Comparison of ENCODE assay signal across 19 mouse cellular contexts in the genomic region with DNA sequence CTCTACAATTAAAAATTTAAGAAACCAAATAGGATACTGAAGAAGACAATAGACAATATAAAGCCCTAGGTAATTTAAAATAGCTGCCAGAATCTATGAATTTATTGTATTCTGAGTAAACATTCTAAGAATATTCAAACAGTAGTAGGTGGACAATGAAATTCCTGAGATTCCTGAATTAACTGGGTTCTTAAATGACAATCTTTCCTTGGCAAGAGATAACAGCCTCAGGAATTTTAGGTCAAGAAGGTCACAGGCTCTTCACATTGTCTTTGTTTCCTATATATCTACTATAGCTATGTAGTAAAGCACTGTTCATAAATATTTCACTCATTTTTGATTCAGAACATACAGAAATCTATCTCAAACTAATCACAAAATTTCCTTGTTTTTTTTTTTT.
"Had no signal": no experiment of that assay in that cellular context is flagged by ENCODE, and none has a peak within 500 bp of the region (broad histone marks: within the 10 kb centered on the region; RNA-seq: fewer than 3 reads in every experiment).

No protein-coding gene starts in this region.

- H3K27ac ChIP-seq: kidney, postnatal 0 days; layer of hippocampus, adult 2 months; limb, embryonic 10.5 days; limb, embryonic 13.5 days; liver, embryonic 12.5 days; liver, embryonic 15.5 days; lung, embryonic 15.5 days; midbrain, embryonic 13.5 days had no signal

- H3K9me3 ChIP-seq: limb, embryonic 10.5 days; limb, embryonic 13.5 days; liver, embryonic 12.5 days; liver, embryonic 15.5 days; lung, embryonic 15.5 days; midbrain, embryonic 13.5 days had no signal

- H3K4me1 ChIP-seq: limb, embryonic 10.5 days; limb, embryonic 13.5 days; liver, embryonic 12.5 days; liver, embryonic 15.5 days; lung, embryonic 15.5 days; midbrain, embryonic 13.5 days had no signal

- H3K9ac ChIP-seq: limb, embryonic 13.5 days; liver, embryonic 12.5 days; liver, embryonic 15.5 days; lung, embryonic 15.5 days; midbrain, embryonic 13.5 days had no signal

- ATAC-seq: liver, embryonic 12.5 days; midbrain, embryonic 13.5 days; midbrain, embryonic 16.5 days had no signal

- DNase-seq: kidney, adult 11 months; kidney, adult 8-10 months; kidney, postnatal 25 days; layer of hippocampus, adult 9-11 months; liver; lung, adult 18-20 months; lung, postnatal 14 days; lung, postnatal 4 days; thymus, adult 18-20 months; thymus, postnatal 36 days had no signal

- H3K27me3 ChIP-seq: limb, embryonic 13.5 days; liver, embryonic 12.5 days; liver, embryonic 15.5 days; lung, embryonic 15.5 days; midbrain, embryonic 13.5 days had no signal

- H3K4me2 ChIP-seq: limb, embryonic 13.5 days; liver, embryonic 12.5 days; liver, embryonic 15.5 days; lung, embryonic 15.5 days; midbrain, embryonic 13.5 days had no signal

- H3K4me3 ChIP-seq: layer of hippocampus, adult 2 months; limb, embryonic 10.5 days; limb, embryonic 13.5 days; liver, embryonic 12.5 days; liver, embryonic 15.5 days; lung, embryonic 15.5 days; midbrain, embryonic 13.5 days had no signal

- H3K36me3 ChIP-seq: limb, embryonic 10.5 days; limb, embryonic 13.5 days; liver, embryonic 12.5 days; liver, embryonic 15.5 days; lung, embryonic 15.5 days; midbrain, embryonic 13.5 days had no signal
